Mouse (Mus musculus): ENCODE results near the gene Tap2. TPM values are rescaled to one million over a fixed set of nuclear protein-coding genes. Genes with fewer than 3 reads are reported as not detected.

The Tap2 gene
- polyA plus RNA-seq, 1 experiment = 23.5 TPM

DNA sequence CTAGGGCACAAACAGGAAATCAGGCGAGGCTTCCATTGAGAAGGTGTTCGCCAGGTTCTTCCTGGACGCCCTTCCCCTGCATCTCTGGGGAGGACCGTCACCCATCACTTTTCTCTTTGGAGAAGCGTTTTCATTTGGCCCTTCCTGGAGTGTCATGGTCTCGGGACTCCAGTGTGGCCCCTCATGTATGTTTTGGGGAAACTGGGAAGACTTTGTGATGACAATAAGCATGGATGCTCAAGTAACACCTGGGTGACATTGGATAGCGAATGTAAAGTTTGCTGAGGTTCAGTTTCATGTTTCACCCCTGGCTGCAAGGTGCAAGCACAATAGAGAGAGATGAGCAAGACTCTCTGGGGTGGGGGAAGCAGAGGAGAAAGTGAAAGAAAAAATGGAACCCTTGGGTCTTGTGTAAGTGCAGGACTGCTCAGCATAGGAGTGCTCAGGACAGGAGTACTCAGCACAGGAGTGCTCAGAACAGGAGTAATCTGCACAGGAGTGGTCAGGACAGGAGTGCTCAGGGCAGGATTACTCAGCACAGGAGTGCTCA is 1.7 kb upstream of the Tap2 start:
- Histone ChIP-seq H3K4me1 (ENCODE audit: control insufficient read depth, insufficient read depth, insufficient read length, low read length) (no peaks in the 10 kb centered on the region; the same call in 1 of the 2 replicates), H3K4me3 (ENCODE audit: insufficient read depth, low read depth, low read length) (no peak overlapping the region), H3K27ac (replicated peaks; ENCODE audit: low read depth, low read length) (no peak overlapping the region)

GRCm38 (mm10) chr17:34202760-34203442 is 426 bp upstream of the Tap2 start:
- H3K4me3 ChIP-seq (ENCODE audit: insufficient read depth, low read depth, low read length) = no peak overlapping the region
- H3K27ac ChIP-seq (replicated peaks; ENCODE audit: low read depth, low read length) = no peak overlapping the region
- H3K4me1 ChIP-seq (ENCODE audit: control insufficient read depth, insufficient read depth, insufficient read length, low read length) = no peaks in the 10 kb centered on the region; the same call in 1 of the 2 replicates

- H3K4me3 ChIP-seq (ENCODE audit: insufficient read depth, low read depth, low read length) = peak overlapping the region; percentile 100
- peak overlapping the region; percentile 95 for H3K27ac ChIP-seq (replicated peaks; ENCODE audit: low read depth, low read length)
- no peaks in the 10 kb centered on the region for H3K4me1 ChIP-seq (ENCODE audit: control insufficient read depth, insufficient read depth, insufficient read length, low read length)
Observed at GRCm38 (mm10) chr17:34204303-34205010, 1.1 kb downstream of the Tap2 start.

DNA sequence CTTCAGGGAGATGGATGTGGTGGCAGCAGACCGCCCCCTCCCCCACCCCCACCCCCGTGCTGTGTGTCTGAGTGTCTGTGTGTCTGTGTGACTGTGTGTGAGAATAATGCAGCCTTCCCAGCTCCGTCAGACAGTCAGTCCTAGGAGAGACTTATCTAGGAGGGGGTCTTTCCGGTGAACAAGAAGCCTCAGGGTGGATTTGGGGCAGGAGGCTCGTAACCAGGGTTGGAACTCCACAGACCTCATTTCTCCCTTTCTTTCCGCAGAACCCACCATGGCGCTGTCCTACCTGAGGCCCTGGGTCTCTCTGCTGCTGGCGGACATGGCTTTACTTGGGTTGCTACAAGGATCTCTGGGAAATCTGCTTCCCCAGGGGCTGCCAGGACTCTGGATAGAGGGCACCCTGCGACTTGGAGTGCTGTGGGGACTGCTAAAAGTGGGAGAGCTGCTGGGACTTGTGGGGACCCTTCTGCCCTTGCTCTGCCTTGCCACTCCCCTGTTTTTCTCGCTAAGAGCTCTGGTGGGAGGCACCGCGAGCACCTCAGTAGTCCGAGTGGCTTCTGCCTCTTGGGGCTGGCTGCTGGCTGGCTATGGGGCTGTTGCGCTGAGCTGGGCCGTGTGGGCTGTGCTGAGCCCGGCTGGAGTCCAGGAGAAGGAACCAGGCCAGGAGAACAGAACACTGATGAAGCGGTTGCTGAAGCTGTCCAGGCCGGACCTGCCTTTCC is 1.9 kb downstream of the Tap2 start:
- Histone ChIP-seq H3K4me3 (ENCODE audit: insufficient read depth, low read depth, low read length) (peak overlapping the region; percentile 100), H3K4me1 (ENCODE audit: control insufficient read depth, insufficient read depth, insufficient read length, low read length) (no peaks in the 10 kb centered on the region), H3K27ac (replicated peaks; ENCODE audit: low read depth, low read length) (peak overlapping the region; percentile 95)

- peak overlapping the region; percentile 63 for H3K27ac ChIP-seq (replicated peaks; ENCODE audit: low read depth, low read length)
- H3K4me3 ChIP-seq (ENCODE audit: insufficient read depth, low read depth, low read length) = peak overlapping the region; percentile 100
- H3K4me1 ChIP-seq (ENCODE audit: control insufficient read depth, insufficient read depth, insufficient read length, low read length) = no peaks in the 10 kb centered on the region
Observed at GRCm38 (mm10) chr17:34205746-34206176, 2.4 kb downstream of the Tap2 start.

DNA sequence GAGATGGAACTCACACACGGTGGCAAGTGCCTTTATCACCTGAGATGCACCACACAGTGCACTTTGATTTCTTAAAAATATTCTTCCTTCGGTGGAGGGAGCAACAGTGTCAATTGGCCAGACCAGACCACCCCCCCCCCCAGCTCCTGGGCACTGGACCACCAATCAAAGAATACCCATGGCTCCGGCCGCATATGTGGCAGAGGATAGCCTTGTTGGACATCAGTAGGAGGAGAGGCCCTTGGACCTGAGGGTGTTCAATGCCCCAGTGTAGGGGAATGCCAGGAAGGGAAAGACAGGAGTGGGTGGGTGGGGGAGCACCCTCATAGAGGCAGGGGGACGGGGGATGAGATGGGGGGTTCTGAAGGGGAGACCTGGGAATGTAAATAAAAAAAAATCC is 3.4 kb downstream of the Tap2 start:
- no peak overlapping the region for H3K4me3 ChIP-seq (ENCODE audit: insufficient read depth, low read depth, low read length)
- H3K4me1 ChIP-seq (ENCODE audit: control insufficient read depth, insufficient read depth, insufficient read length, low read length) = no peaks in the 10 kb centered on the region
- H3K27ac ChIP-seq (replicated peaks; ENCODE audit: low read depth, low read length) = no peak overlapping the region

GRCm38 (mm10) chr17:34207456-34207855 is 4.1 kb downstream of the Tap2 start:
- Histone ChIP-seq H3K4me3 (ENCODE audit: insufficient read depth, low read depth, low read length) (no peak overlapping the region), H3K27ac (replicated peaks; ENCODE audit: low read depth, low read length) (no peak overlapping the region), H3K4me1 (ENCODE audit: control insufficient read depth, insufficient read depth, insufficient read length, low read length) (no peaks in the 10 kb centered on the region)

GRCm38 (mm10) chr17:34207866-34208265 is 4.5 kb downstream of the Tap2 start:
- Histone ChIP-seq H3K4me1 (ENCODE audit: control insufficient read depth, insufficient read depth, insufficient read length, low read length) (no peaks in the 10 kb centered on the region), H3K27ac (replicated peaks; ENCODE audit: low read depth, low read length) (no peak overlapping the region), H3K4me3 (ENCODE audit: insufficient read depth, low read depth, low read length) (no peak overlapping the region)

GRCm38 (mm10) chr17:34208421-34208820 is 5.1 kb downstream of the Tap2 start:
- Histone ChIP-seq H3K4me3 (ENCODE audit: insufficient read depth, low read depth, low read length) (no peak overlapping the region), H3K4me1 (ENCODE audit: control insufficient read depth, insufficient read depth, insufficient read length, low read length) (no peaks in the 10 kb centered on the region), H3K27ac (replicated peaks; ENCODE audit: low read depth, low read length) (no peak overlapping the region)

DNA sequence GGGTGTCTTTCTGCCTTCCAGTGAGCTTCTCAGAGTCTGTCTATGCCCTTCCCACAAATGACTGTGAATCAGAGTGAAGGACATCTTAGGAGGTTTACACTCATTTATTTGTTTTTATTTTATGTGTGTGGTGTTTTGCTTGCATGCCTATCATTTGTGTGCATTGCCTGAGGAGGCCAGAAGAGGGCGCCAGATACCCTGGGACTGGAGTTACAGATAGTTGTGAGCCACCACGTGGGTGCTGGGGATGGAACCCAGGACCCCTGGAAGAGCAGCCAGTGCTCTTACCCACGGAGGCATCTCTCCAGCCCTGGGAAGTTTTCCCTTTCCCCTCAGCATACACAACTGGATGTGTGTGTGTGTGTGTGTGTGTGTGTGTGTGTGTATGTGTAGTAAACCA is 6.4 kb downstream of the Tap2 start:
- H3K27ac ChIP-seq (replicated peaks; ENCODE audit: low read depth, low read length) = no peak overlapping the region
- H3K4me1 ChIP-seq (ENCODE audit: control insufficient read depth, insufficient read depth, insufficient read length, low read length) = no peaks in the 10 kb centered on the region
- H3K4me3 ChIP-seq (ENCODE audit: insufficient read depth, low read depth, low read length) = no peak overlapping the region

DNA sequence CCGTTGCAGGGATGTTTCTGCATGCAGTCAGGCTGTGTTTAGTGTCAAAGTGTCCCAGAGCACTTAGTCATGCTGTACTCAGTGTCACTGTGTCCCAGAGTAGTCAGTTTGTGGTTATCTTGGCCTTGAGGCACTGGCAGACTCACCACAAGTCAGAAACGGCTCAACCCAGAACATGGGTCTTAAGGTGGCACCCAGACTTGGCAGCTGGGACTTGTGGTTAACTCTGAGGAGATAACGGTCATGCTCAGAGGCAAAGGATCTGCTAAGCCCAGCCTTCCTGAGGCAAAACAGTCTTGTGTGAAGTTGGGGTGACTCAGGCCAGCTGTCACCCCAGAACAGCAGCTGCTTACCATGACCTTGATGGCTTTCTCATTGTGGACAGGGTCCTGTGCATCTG is 7.3 kb downstream of the Tap2 start:
- Histone ChIP-seq H3K4me3 (ENCODE audit: insufficient read depth, low read depth, low read length) (no peak overlapping the region), H3K4me1 (ENCODE audit: control insufficient read depth, insufficient read depth, insufficient read length, low read length) (no peaks in the 10 kb centered on the region), H3K27ac (replicated peaks; ENCODE audit: low read depth, low read length) (no peak overlapping the region)

DNA sequence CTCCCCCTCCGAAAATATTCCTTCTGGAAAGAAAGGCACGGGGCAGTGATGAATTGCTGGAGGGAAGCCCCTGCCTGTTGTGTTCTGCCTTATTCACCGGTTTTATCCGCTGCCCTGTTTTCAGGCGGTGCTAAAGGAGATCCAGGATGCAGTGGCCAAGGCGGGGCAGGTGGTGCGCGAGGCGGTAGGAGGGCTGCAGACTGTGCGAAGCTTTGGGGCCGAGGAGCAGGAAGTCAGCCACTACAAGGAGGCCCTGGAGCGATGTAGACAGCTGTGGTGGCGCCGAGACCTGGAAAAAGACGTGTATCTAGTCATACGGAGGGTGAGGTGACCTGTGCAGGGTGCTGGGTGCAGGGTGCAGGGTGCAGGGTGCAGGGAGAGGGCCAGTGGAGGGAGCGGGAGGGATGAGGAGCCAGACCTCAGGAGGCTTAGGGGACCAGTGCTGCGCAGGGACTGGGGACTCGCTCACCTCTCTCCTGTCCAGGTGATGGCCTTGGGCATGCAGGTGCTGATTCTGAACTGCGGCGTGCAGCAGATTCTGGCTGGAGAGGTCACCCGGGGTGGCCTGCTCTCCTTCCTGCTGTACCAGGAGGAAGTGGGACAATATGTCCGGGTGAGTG is 8.5 kb downstream of the Tap2 start:
- Histone ChIP-seq H3K27ac (replicated peaks; ENCODE audit: low read depth, low read length) (no peak overlapping the region), H3K4me3 (ENCODE audit: insufficient read depth, low read depth, low read length) (no peak overlapping the region), H3K4me1 (ENCODE audit: control insufficient read depth, insufficient read depth, insufficient read length, low read length) (no peaks in the 10 kb centered on the region)

- no peaks in the 10 kb centered on the region; the same call in 1 of the 2 replicates for H3K4me1 ChIP-seq (ENCODE audit: control insufficient read depth, insufficient read depth, insufficient read length, low read length)
- H3K27ac ChIP-seq (replicated peaks; ENCODE audit: low read depth, low read length) = no peak overlapping the region
- no peak overlapping the region for H3K4me3 ChIP-seq (ENCODE audit: insufficient read depth, low read depth, low read length)
Observed at GRCm38 (mm10) chr17:34213936-34214335, 10.6 kb downstream of the Tap2 start.

DNA sequence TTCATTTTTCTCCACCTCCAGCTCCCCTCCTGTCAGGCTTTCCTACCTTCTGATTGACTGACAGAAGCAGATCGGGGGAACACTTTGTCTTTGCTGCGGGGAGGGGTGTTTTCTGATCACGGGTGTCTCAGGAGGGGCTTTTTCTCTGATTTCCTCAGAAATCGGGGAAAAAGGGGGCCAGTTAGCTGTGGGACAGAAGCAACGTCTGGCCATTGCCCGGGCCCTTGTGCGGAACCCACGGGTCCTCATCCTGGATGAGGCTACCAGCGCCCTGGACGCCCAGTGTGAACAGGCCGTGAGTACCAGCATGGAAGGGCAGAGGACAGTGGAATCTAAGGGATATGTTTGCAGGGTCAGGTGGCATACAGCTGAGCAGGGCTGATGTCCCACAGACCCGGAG is 11.8 kb downstream of the Tap2 start:
- Histone ChIP-seq H3K4me1 (ENCODE audit: control insufficient read depth, insufficient read depth, insufficient read length, low read length) (no peaks in the 10 kb centered on the region; the same call in 1 of the 2 replicates), H3K27ac (replicated peaks; ENCODE audit: low read depth, low read length) (no peak overlapping the region), H3K4me3 (ENCODE audit: insufficient read depth, low read depth, low read length) (no peak overlapping the region)
